Mouse (Mus musculus): ENCODE measurements around the gene Fam184b. TPM values are rescaled to one million over a fixed set of nuclear protein-coding genes. Genes with fewer than 3 reads are reported as not detected.

The Fam184b gene
- polyA plus RNA-seq, 1 experiment from 2014 or later = 0.28 TPM

GRCm38 (mm10) chr5:45572816-45573215 lies 66.6 kb downstream of the Fam184b start:
- 58% methylated on average over 5 of the region's 5 CpGs for WGBS
- no peaks in the 10 kb centered on the region for H3K9me3 ChIP-seq (ENCODE audit: low read depth, low read length)
- no peaks in the 10 kb centered on the region for H3K36me3 ChIP-seq (ENCODE audit: insufficient read depth)
- DNase-seq (peak; percentile 7), ATAC-seq (ENCODE audit: insufficient read depth) (no peak)
- H3K27me3 ChIP-seq (ENCODE audit: insufficient read depth, low read length) = no peaks in the 10 kb centered on the region
- TF ChIP-seq CTCF (IDR thresholded peaks at IDR 0.05; ENCODE audit: low read depth) = no peak
- no peak overlapping the region for H3K4me3 ChIP-seq (ENCODE audit: low read depth, low read length)
- H3K27ac ChIP-seq (ENCODE audit: low read depth) = no peak overlapping the region
- no peak overlapping the region for H3K9ac ChIP-seq
- H3K4me1 ChIP-seq (ENCODE audit: insufficient read depth) = no peaks in the 10 kb centered on the region
- no peak overlapping the region for H3K4me2 ChIP-seq

DNA sequence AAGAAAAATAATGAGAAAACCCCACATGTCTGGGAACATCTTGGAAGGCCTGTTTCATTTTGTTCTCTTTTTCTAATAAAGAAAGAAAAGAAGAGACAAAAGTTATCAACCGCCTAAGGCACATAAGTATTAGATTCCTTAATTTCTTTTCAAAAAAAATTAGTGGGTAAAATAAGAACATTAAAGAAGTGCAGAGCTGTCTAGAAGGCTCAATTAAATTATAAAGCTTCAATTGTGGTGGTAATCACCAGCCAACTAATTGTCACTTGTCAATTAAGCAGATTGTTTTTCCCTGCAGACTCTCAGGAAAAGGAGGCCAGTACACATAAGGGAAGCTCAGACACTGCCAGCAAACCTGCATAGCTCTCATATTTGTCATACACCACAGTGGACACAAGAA lies 73.6 kb downstream of the Fam184b start:
- no peaks in the 10 kb centered on the region for H3K9me3 ChIP-seq (ENCODE audit: low read depth, low read length)
- no peak overlapping the region for H3K9ac ChIP-seq
- no peak overlapping the region for H3K4me2 ChIP-seq
- H3K36me3 ChIP-seq (ENCODE audit: insufficient read depth) = no peaks in the 10 kb centered on the region
- no peaks in the 10 kb centered on the region for H3K27me3 ChIP-seq (ENCODE audit: insufficient read depth, low read length)
- WGBS = 87% methylated on average over 1 of the region's 1 CpGs
- no peak for TF ChIP-seq CTCF (IDR thresholded peaks at IDR 0.05; ENCODE audit: low read depth)
- no peaks in the 10 kb centered on the region for H3K4me1 ChIP-seq (ENCODE audit: insufficient read depth)
- H3K27ac ChIP-seq (ENCODE audit: low read depth) = no peak overlapping the region
- no peak for ATAC-seq (ENCODE audit: insufficient read depth)
- no peak for DNase-seq
- H3K4me3 ChIP-seq (ENCODE audit: low read depth, low read length) = no peak overlapping the region

- ATAC-seq (ENCODE audit: insufficient read depth) = no peak
- Histone ChIP-seq H3K27me3 (ENCODE audit: insufficient read depth, low read length) (no peaks in the 10 kb centered on the region), H3K4me1 (ENCODE audit: insufficient read depth) (no peaks in the 10 kb centered on the region), H3K27ac (ENCODE audit: low read depth) (no peak overlapping the region), H3K9me3 (ENCODE audit: low read depth, low read length) (no peaks in the 10 kb centered on the region), H3K36me3 (ENCODE audit: insufficient read depth) (no peaks in the 10 kb centered on the region), H3K9ac (no peak overlapping the region), H3K4me3 (ENCODE audit: low read depth, low read length) (no peak overlapping the region), H3K4me2 (no peak overlapping the region)
- DNase-seq = peak; percentile 33
- TF ChIP-seq CTCF (IDR thresholded peaks at IDR 0.05; ENCODE audit: low read depth) = no peak
- 31% methylated on average over 6 of the region's 6 CpGs for WGBS
Observed at GRCm38 (mm10) chr5:45564054-45564453, 75.4 kb downstream of the Fam184b start.

- TF ChIP-seq CTCF (IDR thresholded peaks at IDR 0.05; ENCODE audit: low read depth) = no peak
- ATAC-seq (ENCODE audit: insufficient read depth) (no peak), DNase-seq (no peak)
- H3K27me3 ChIP-seq (ENCODE audit: insufficient read depth, low read length) = no peaks in the 10 kb centered on the region
- H3K9ac ChIP-seq = no peak overlapping the region
- H3K4me2 ChIP-seq = no peak overlapping the region
- H3K4me1 ChIP-seq (ENCODE audit: insufficient read depth) = no peaks in the 10 kb centered on the region
- H3K4me3 ChIP-seq (ENCODE audit: low read depth, low read length) = no peak overlapping the region
- no peaks in the 10 kb centered on the region for H3K36me3 ChIP-seq (ENCODE audit: insufficient read depth)
- H3K27ac ChIP-seq (ENCODE audit: low read depth) = no peak overlapping the region
- H3K9me3 ChIP-seq (ENCODE audit: low read depth, low read length) = no peaks in the 10 kb centered on the region
- 81% methylated on average over 1 of the region's 1 CpGs for WGBS
Observed at GRCm38 (mm10) chr5:45549586-45549985, 89.8 kb downstream of the Fam184b start.

DNA sequence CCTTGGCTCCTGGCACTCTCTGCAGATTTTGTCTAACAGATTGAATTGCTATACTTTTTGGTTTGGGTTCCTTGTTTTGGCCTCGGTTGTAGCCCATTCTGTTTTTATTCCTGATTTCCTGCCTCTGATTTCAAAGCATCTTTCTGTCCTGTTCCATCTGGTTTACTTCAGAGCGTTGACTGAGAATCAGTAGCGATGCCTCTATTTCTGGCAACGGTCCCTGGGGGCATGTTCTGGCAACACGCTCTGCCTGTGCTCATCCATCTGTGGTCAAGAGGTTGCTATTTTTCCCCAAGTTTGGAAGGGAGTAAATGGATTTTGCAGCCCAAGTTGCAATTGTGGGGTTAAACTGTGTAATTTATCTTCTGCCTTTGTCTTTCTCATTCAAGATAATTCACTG lies 96.0 kb downstream of the Fam184b start:
- TF ChIP-seq CTCF (IDR thresholded peaks at IDR 0.05; ENCODE audit: low read depth) = no peak
- Histone ChIP-seq H3K36me3 (ENCODE audit: insufficient read depth) (no peaks in the 10 kb centered on the region), H3K4me2 (no peak overlapping the region), H3K4me3 (ENCODE audit: low read depth, low read length) (no peak overlapping the region), H3K27ac (ENCODE audit: low read depth) (no peak overlapping the region), H3K9ac (no peak overlapping the region), H3K27me3 (ENCODE audit: insufficient read depth, low read length) (no peaks in the 10 kb centered on the region), H3K4me1 (ENCODE audit: insufficient read depth) (no peaks in the 10 kb centered on the region), H3K9me3 (ENCODE audit: low read depth, low read length) (no peaks in the 10 kb centered on the region)
- WGBS = 45% methylated on average over 5 of the region's 5 CpGs
- no peak for ATAC-seq (ENCODE audit: insufficient read depth)
- DNase-seq = peak; percentile 54

DNA sequence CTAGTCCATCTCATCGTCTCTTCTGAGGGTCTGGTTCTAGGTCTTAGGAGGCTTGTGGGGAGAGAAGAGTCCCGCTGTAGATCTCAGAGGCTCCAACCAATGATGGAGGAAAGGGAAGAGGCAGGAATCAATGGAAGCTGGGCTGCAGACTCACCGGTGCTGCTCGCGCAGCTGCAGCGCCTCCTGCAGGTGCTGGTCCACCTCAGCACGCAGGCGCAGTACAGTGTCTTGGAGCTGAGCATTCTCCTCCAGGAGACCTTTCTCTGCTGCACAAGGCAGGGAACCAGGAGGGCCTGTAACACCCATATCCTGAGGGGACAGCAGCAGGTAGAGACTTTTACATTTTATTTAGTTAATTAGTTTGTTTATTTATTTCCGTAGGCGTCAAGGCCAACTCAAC lies 99.9 kb downstream of the Fam184b start:
- no peak for ATAC-seq (ENCODE audit: insufficient read depth)
- no peak overlapping the region for H3K9ac ChIP-seq
- H3K9me3 ChIP-seq (ENCODE audit: low read depth, low read length) = no peaks in the 10 kb centered on the region
- DNase-seq = peak; percentile 8
- no peaks in the 10 kb centered on the region for H3K36me3 ChIP-seq (ENCODE audit: insufficient read depth)
- H3K27ac ChIP-seq (ENCODE audit: low read depth) = no peak overlapping the region
- 58% methylated on average over 10 of the region's 10 CpGs for WGBS
- no peak overlapping the region for H3K4me2 ChIP-seq
- no peak overlapping the region for H3K4me3 ChIP-seq (ENCODE audit: low read depth, low read length)
- no peaks in the 10 kb centered on the region for H3K4me1 ChIP-seq (ENCODE audit: insufficient read depth)
- peak; percentile 19; the same call in 1 of the 2 replicates for TF ChIP-seq CTCF (IDR thresholded peaks at IDR 0.05; ENCODE audit: low read depth)
- H3K27me3 ChIP-seq (ENCODE audit: insufficient read depth, low read length) = no peaks in the 10 kb centered on the region

GRCm38 (mm10) chr5:45535177-45535576 lies 104.2 kb downstream of the Fam184b start:
- Histone ChIP-seq H3K27me3 (ENCODE audit: insufficient read depth, low read length) (no peaks in the 10 kb centered on the region), H3K4me1 (ENCODE audit: insufficient read depth) (no peaks in the 10 kb centered on the region), H3K27ac (ENCODE audit: low read depth) (no peak overlapping the region), H3K9ac (no peak overlapping the region), H3K4me3 (ENCODE audit: low read depth, low read length) (no peak overlapping the region), H3K9me3 (ENCODE audit: low read depth, low read length) (no peaks in the 10 kb centered on the region), H3K4me2 (no peak overlapping the region), H3K36me3 (ENCODE audit: insufficient read depth) (no peaks in the 10 kb centered on the region)
- DNase-seq = no peak
- no peak for TF ChIP-seq CTCF (IDR thresholded peaks at IDR 0.05; ENCODE audit: low read depth)
- WGBS = 66% methylated on average over 4 of the region's 4 CpGs
- no peak for ATAC-seq (ENCODE audit: insufficient read depth)

Data from lung, embryonic 14.5 days (tissue).